In the genomic region with DNA sequence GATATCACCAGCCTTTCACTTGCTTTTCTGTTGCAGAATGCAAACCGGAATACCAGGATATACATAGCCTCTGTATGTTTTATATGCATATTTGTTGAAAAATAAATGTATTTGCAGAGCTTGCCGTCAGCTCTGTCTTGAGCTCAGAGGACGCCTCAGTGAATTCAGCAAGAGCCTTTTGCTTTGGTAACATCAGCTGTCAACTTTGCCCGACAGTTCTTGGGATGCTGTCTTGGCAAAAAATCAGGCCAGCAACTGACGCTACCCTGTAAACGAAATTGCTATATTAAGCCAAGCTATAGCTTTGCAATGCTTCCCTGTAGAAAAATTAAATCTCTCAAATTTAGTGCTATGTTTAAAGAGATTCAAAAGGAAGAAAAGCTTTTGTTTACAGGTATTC, we compare ENCODE assay signal across 21 mouse cellular contexts.
DNase-seq lines count a peak whose midpoint lies in the region; ATAC-seq and TF ChIP-seq lines count a peak whose summit lies in the region.
"Had no signal": no experiment of that assay in that cellular context is flagged by ENCODE, and none has a peak within 500 bp of the region (broad histone marks: within the 10 kb centered on the region; RNA-seq: fewer than 3 reads in every experiment).

No protein-coding gene starts in this region.

- no peak overlapping the region for H3K4me3 ChIP-seq in forebrain, postnatal 0 days (ENCODE audit: low read depth, low read length)
- no peak overlapping the region for H3K4me3 ChIP-seq in forebrain, embryonic 12.5 days (replicated peaks)
- no peak overlapping the region for H3K4me3 ChIP-seq in lung, embryonic 14.5 days (ENCODE audit: low read depth, low read length)
- H3K4me3 ChIP-seq: embryonic facial prominence, embryonic 13.5 days; embryonic facial prominence, embryonic 15.5 days; erythroblast, embryonic 14.5 days; forebrain, embryonic 10.5 days; forebrain, embryonic 13.5 days had no signal

- peak; percentile 32; the same call in 1 of the 2 replicates for ATAC-seq in forebrain, postnatal 0 days
- no peak for ATAC-seq in forebrain, embryonic 12.5 days (ENCODE audit: low FRiP score)
- ATAC-seq in lung, embryonic 14.5 days (ENCODE audit: insufficient read depth), result no peak
- ATAC-seq: forebrain, embryonic 13.5 days had no signal

- H3K4me2 ChIP-seq in forebrain, postnatal 0 days (ENCODE audit: low read depth), result no peak overlapping the region
- no peak overlapping the region for H3K4me2 ChIP-seq in forebrain, embryonic 12.5 days
- no peak overlapping the region for H3K4me2 ChIP-seq in lung, embryonic 14.5 days
- H3K4me2 ChIP-seq: embryonic facial prominence, embryonic 13.5 days; embryonic facial prominence, embryonic 15.5 days; forebrain, embryonic 13.5 days had no signal

- no peaks in the 10 kb centered on the region for H3K4me1 ChIP-seq in forebrain, postnatal 0 days (ENCODE audit: insufficient read depth)
- H3K4me1 ChIP-seq in forebrain, embryonic 12.5 days, result no peaks in the 10 kb centered on the region
- H3K4me1 ChIP-seq in lung, embryonic 14.5 days (ENCODE audit: insufficient read depth), result no peaks in the 10 kb centered on the region
- H3K4me1 ChIP-seq: embryonic facial prominence, embryonic 13.5 days; embryonic facial prominence, embryonic 15.5 days; forebrain, embryonic 10.5 days; forebrain, embryonic 13.5 days had no signal

- no peak for TF ChIP-seq POLR2A in brain, embryonic 14.5 days (IDR thresholded peaks at IDR 0.05; ENCODE audit: borderline replicate concordance, extremely low read depth, insufficient read depth, insufficient read length, poor library complexity, severe bottlenecking)

- H3K36me3 ChIP-seq in forebrain, postnatal 0 days (ENCODE audit: insufficient read depth), result no peaks in the 10 kb centered on the region
- H3K36me3 ChIP-seq in forebrain, embryonic 12.5 days (replicated peaks), result no peaks in the 10 kb centered on the region
- H3K36me3 ChIP-seq in lung, embryonic 14.5 days (ENCODE audit: insufficient read depth), result no peaks in the 10 kb centered on the region
- H3K36me3 ChIP-seq: embryonic facial prominence, embryonic 13.5 days; embryonic facial prominence, embryonic 15.5 days; forebrain, embryonic 10.5 days had no signal

- TF ChIP-seq CTCF in forebrain, postnatal 0 days (IDR thresholded peaks at IDR 0.05; ENCODE audit: low read depth), result no peak
- no peak for TF ChIP-seq CTCF in lung, embryonic 14.5 days (IDR thresholded peaks at IDR 0.05; ENCODE audit: low read depth)
- no peak for TF ChIP-seq CTCF in brain, embryonic 14.5 days (IDR thresholded peaks at IDR 0.05; ENCODE audit: borderline replicate concordance, extremely low read depth, insufficient read depth, insufficient read length)

- H3K27me3 ChIP-seq in forebrain, postnatal 0 days (ENCODE audit: insufficient read depth, low read length), result no peaks in the 10 kb centered on the region
- no peaks in the 10 kb centered on the region for H3K27me3 ChIP-seq in forebrain, embryonic 12.5 days
- no peaks in the 10 kb centered on the region for H3K27me3 ChIP-seq in lung, embryonic 14.5 days (ENCODE audit: insufficient read depth, low read length)
- H3K27me3 ChIP-seq: embryonic facial prominence, embryonic 13.5 days; embryonic facial prominence, embryonic 15.5 days; forebrain, embryonic 13.5 days had no signal

- no peak overlapping the region for H3K9ac ChIP-seq in forebrain, postnatal 0 days
- H3K9ac ChIP-seq in forebrain, embryonic 12.5 days, result no peak overlapping the region
- no peak overlapping the region for H3K9ac ChIP-seq in lung, embryonic 14.5 days
- H3K9ac ChIP-seq: embryonic facial prominence, embryonic 13.5 days; embryonic facial prominence, embryonic 15.5 days; forebrain, embryonic 13.5 days had no signal

- no peak overlapping the region for H3K27ac ChIP-seq in forebrain, postnatal 0 days (ENCODE audit: low read depth, low read length)
- no peak overlapping the region for H3K27ac ChIP-seq in forebrain, embryonic 12.5 days
- no peak overlapping the region for H3K27ac ChIP-seq in lung, embryonic 14.5 days (ENCODE audit: low read depth)
- H3K27ac ChIP-seq: embryonic facial prominence, embryonic 13.5 days; embryonic facial prominence, embryonic 15.5 days; forebrain, embryonic 10.5 days; forebrain, embryonic 13.5 days had no signal

- no peaks in the 10 kb centered on the region for H3K9me3 ChIP-seq in forebrain, postnatal 0 days (ENCODE audit: low read length)
- H3K9me3 ChIP-seq in forebrain, embryonic 12.5 days, result no peaks in the 10 kb centered on the region
- H3K9me3 ChIP-seq in lung, embryonic 14.5 days (ENCODE audit: low read depth, low read length), result no peaks in the 10 kb centered on the region
- H3K9me3 ChIP-seq: embryonic facial prominence, embryonic 13.5 days; embryonic facial prominence, embryonic 15.5 days; forebrain, embryonic 10.5 days; forebrain, embryonic 13.5 days had no signal

- peak; percentile 24 for DNase-seq in forebrain, postnatal 0 days
- peak; percentile 42 for DNase-seq in lung, embryonic 14.5 days
- no peak for DNase-seq in lung, postnatal 14 days
- DNase-seq in brain, embryonic 14.5 days (ENCODE audit: low read depth), result peak; percentile 50
- DNase-seq in left cerebral cortex, postnatal 10 days (ENCODE audit: extremely low spot score in 1 of 2, low spot score in 2 of 2), result no peak
- DNase-seq: adrenal gland, adult 2 months; adrenal gland, postnatal 10 days; adrenal gland, postnatal 25 days; cerebellum, adult 11 months; cerebellum, adult 18-20 months; cerebellum, adult 8-10 months; cerebellum, adult 9-11 months; cerebellum, postnatal 14 days; cerebellum, postnatal 36 days; embryo, embryonic 11 days had no signal

- 53% methylated on average over 6 of the region's 6 CpGs for WGBS in forebrain, postnatal 0 days
- WGBS in forebrain, embryonic 12.5 days, result 86% methylated on average over 6 of the region's 6 CpGs
- 50% methylated on average over 6 of the region's 6 CpGs for WGBS in lung, embryonic 14.5 days

- intact Hi-C loops in left cerebral cortex, postnatal 10 days (cut with DNase I), result no loop called here

Comparison
In these comparisons a context has a peak if more than half of its experiments do, and no peak if none do; other contexts are left out.
1. DNase-seq: peak in forebrain, postnatal 0 days (single experiment), lung, embryonic 14.5 days (single experiment) and brain, embryonic 14.5 days (single experiment); none in lung, postnatal 14 days (single experiment) and left cerebral cortex, postnatal 10 days (0 of 2).